Mouse (Mus musculus) liver, embryonic 12.5 days (tissue): ENCODE measurements around the gene Klk13. TPM values are rescaled to one million over a fixed set of nuclear protein-coding genes. Genes with fewer than 3 reads are reported as not detected.

Source experiments
- ATAC-seq: fragments of 200-750 bp; cut with Nextera tagmentation; 2 replicates; pipeline ENCODE4 v1.8.0; 2017; ENCODE audit warnings: moderate number of reproducible peaks, mild to moderate bottlenecking, moderate library complexity
- H3K27ac ChIP-seq: fragments of 300-500 bp; sonication (generic); 2 replicates; pipeline ENCODE4 v1.5.1; 2016; ENCODE audit warnings: mild to moderate bottlenecking
- H3K27me3 ChIP-seq: fragments of 300-500 bp; sonication (generic); replicated peaks from 2 replicates; pipeline ENCODE4 v1.6.1; 2016; ENCODE audit warnings: mild to moderate bottlenecking, moderate library complexity
- H3K36me3 ChIP-seq: fragments of 300-500 bp; sonication (generic); 2 replicates; pipeline ENCODE4 v1.6.1; 2016; ENCODE audit warnings: mild to moderate bottlenecking, moderate library complexity
- H3K4me1 ChIP-seq: fragments of 300-500 bp; sonication (generic); 2 replicates; pipeline ENCODE4 v1.6.1; 2016
- H3K4me2 ChIP-seq: fragments of 300-500 bp; sonication (generic); 2 replicates; pipeline ENCODE4 v1.6.1; 2016; ENCODE audit warnings: mild to moderate bottlenecking, moderate library complexity
- H3K4me3 ChIP-seq: fragments of 300-500 bp; sonication (generic); 2 replicates; pipeline ENCODE4 v1.5.1; 2016; ENCODE audit warnings: mild to moderate bottlenecking, moderate library complexity
- H3K9ac ChIP-seq: fragments of 300-500 bp; sonication (generic); 2 replicates; pipeline ENCODE4 v1.6.1; 2016; ENCODE audit warnings: mild to moderate bottlenecking, moderate library complexity
- H3K9me3 ChIP-seq: fragments of 300-500 bp; sonication (generic); replicated peaks from 2 replicates; pipeline ENCODE4 v1.6.1; 2016; ENCODE audit warnings: mild to moderate bottlenecking, moderate library complexity
- WGBS: fragments of 180-500 bp; shearing (Covaris S2); methylation state at CpG from one replicate; pipeline ENCODE4 v1.1.7; 2016; ENCODE audit not compliant: insufficient replicate concordance; 5-methylcytosine and 5-hydroxymethylcytosine counted together
- polyA plus RNA-seq: library from polyadenylated mRNA; unstranded; fragments of >200 nt; fragmentation: Nextera tagmentation; extraction: Ambion mirVana; gene quantifications from 2 replicates; pipeline ENCODE4 v1.2.1, GENCODE M21; 2016

The Klk13 gene
- polyA plus RNA-seq, 1 experiment from 2014 or later, result 0.27 TPM

- ATAC-seq, result no peak
- Histone ChIP-seq H3K4me2 (no peak overlapping the region), H3K27me3 (no peaks in the 10 kb centered on the region), H3K27ac (no peak overlapping the region), H3K4me1 (no peaks in the 10 kb centered on the region), H3K36me3 (no peaks in the 10 kb centered on the region), H3K4me3 (no peak overlapping the region), H3K9me3 (no peaks in the 10 kb centered on the region), H3K9ac (no peak overlapping the region)
- 63% methylated on average over 5 of the region's 6 CpGs for WGBS
Measured at GRCm38 (mm10) chr7:43774802-43775201, 62.4 kb downstream of the Klk13 start.

GRCm38 (mm10) chr7:43775311-43776057, 63.1 kb downstream of the Klk13 start:
- H3K27ac ChIP-seq, result no peak overlapping the region
- WGBS, result 57% methylated on average over 7 of the region's 7 CpGs
- H3K9me3 ChIP-seq, result no peaks in the 10 kb centered on the region
- no peaks in the 10 kb centered on the region for H3K36me3 ChIP-seq
- no peaks in the 10 kb centered on the region for H3K27me3 ChIP-seq
- ATAC-seq, result no peak
- no peak overlapping the region for H3K4me2 ChIP-seq
- no peaks in the 10 kb centered on the region for H3K4me1 ChIP-seq
- no peak overlapping the region for H3K9ac ChIP-seq
- H3K4me3 ChIP-seq, result no peak overlapping the region

DNA sequence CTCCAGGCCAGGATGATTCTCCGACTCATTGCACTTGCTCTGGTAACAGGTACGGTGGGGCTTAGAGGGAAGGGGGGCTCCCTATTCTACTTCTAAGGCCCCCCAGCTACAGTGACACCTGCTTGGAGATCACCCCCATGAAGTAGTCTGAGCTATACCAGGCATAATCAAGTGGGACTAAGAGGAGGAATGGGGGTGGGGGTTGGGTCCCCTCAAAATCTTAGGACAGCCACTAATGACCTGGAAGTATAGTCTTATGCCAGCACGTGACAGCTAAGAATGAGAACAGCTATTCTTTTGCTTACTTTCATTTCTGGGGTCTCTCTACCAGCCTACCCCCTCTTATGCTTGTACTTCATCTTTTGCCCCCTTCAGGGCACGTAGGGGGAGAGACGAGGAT, 64.1 kb downstream of the Klk13 start:
- Histone ChIP-seq H3K4me3 (no peak overlapping the region), H3K36me3 (no peaks in the 10 kb centered on the region), H3K4me2 (no peak overlapping the region), H3K27ac (no peak overlapping the region), H3K27me3 (no peaks in the 10 kb centered on the region), H3K4me1 (no peaks in the 10 kb centered on the region), H3K9me3 (no peaks in the 10 kb centered on the region), H3K9ac (no peak overlapping the region)
- 78% methylated on average over 5 of the region's 5 CpGs for WGBS
- ATAC-seq, result no peak

Other genes with a start within 250 kb of the Klk13 start
- 1.2 and 2.3 TPM in 2 replicates for gene Vsig10l, start 249.4 kb upstream of the Klk13 start, polyA plus RNA-seq
- 0.05 TPM in 1 of 2 replicates, not detected in the other for gene Iglon5, start 222.5 kb upstream of the Klk13 start, polyA plus RNA-seq
- gene 4931406B18Rik, start 206.6 kb upstream of the Klk13 start, polyA plus RNA-seq, result not detected in 2 replicates
- 1.5 and 1.6 TPM in 2 replicates for gene Cd33, start 168.1 kb upstream of the Klk13 start, polyA plus RNA-seq
- gene Zfp658, start 150.3 kb upstream of the Klk13 start, polyA plus RNA-seq, result 0.46 and 0.56 TPM in 2 replicates
- 3.4 and 3.5 TPM in 2 replicates for gene Zfp719, start 133.0 kb upstream of the Klk13 start, polyA plus RNA-seq
- not detected in 2 replicates for gene Zfp819, start 105.4 kb upstream of the Klk13 start, polyA plus RNA-seq
- gene Ceacam18, start 77.9 kb upstream of the Klk13 start, polyA plus RNA-seq, result not detected in 2 replicates
- gene Siglece, start 52.4 kb upstream of the Klk13 start, polyA plus RNA-seq, result 0.79 and 1.6 TPM in 2 replicates
- gene Ctu1, start 40.6 kb upstream of the Klk13 start, polyA plus RNA-seq, result 5.9 and 8.0 TPM in 2 replicates
- not detected in 2 replicates for gene Klk14, start 22.1 kb upstream of the Klk13 start, polyA plus RNA-seq
- not detected in 2 replicates for gene Klk12, start 56.3 kb downstream of the Klk13 start, polyA plus RNA-seq
- gene Klk11, start 62.0 kb downstream of the Klk13 start, polyA plus RNA-seq, result not detected in 2 replicates
- gene Klk10, start 68.5 kb downstream of the Klk13 start, polyA plus RNA-seq, result not detected in 2 replicates
- not detected in 2 replicates for gene Klk9, start 79.3 kb downstream of the Klk13 start, polyA plus RNA-seq
- 16.0 and 17.3 TPM in 2 replicates for gene Klk8, start 85.0 kb downstream of the Klk13 start, polyA plus RNA-seq
- gene Klk7, start 98.7 kb downstream of the Klk13 start, polyA plus RNA-seq, result not detected in 2 replicates
- not detected in 2 replicates for gene Klk6, start 111.9 kb downstream of the Klk13 start, polyA plus RNA-seq
- gene Klk5, start 129.4 kb downstream of the Klk13 start, polyA plus RNA-seq, result not detected in 2 replicates
- not detected in 2 replicates for gene Klk4, start 168.6 kb downstream of the Klk13 start, polyA plus RNA-seq
- not detected in 2 replicates for gene Klk15, start 221.2 kb downstream of the Klk13 start, polyA plus RNA-seq
- not detected in 2 replicates for gene Klk1b8, start 238.1 kb downstream of the Klk13 start, polyA plus RNA-seq